Mouse (Mus musculus) adrenal gland (tissue): ENCODE measurements around the gene Ubl7.
"Not testable (repeated sequence)": the region's sequence is repeated elsewhere in the genome, so short reads cannot be mapped to it uniquely, and the experiment has no call there.

Experiments used
- intact Hi-C: fragments of 180-260 bp; cut with DNase I; formaldehyde crosslinking; loops from one replicate; pipeline ENCODE4 v1.15.1; 2025
- long read RNA-seq, 2 experiments: library from polyadenylated mRNA; unstranded; transcript quantifications; one replicate each; pipeline ENCODE4 v2.0.0; 2020; ENCODE audit warnings: borderline replicate concordance in 1 of 2; ENCODE audit not compliant: insufficient replicate concordance in 1 of 2

Gene Ubl7
- long read RNA-seq, experiment 1, transcript Ubl7-208 (11 exons, 1,426 nt) = minor isoform, 6 of 148 reads
- long read RNA-seq, experiment 1, transcript Ubl7-209 (11 exons, 1,319 nt) = minor isoform, 29 of 148 reads
- long read RNA-seq, experiment 1, transcript Ubl7-201 (11 exons, 1,364 nt) = major isoform, 82 of 148 reads
- long read RNA-seq, experiment 1, partial matches to known transcripts = 13 of 148 reads
- long read RNA-seq, experiment 1, other reads (novel, unspliced or antisense) = 18 of 148 reads
- long read RNA-seq, experiment 2, transcript Ubl7-201 (11 exons, 1,364 nt) = major isoform, 71 of 120 reads
- long read RNA-seq, experiment 2, transcript Ubl7-209 (11 exons, 1,319 nt) = minor isoform, 17 of 120 reads
- long read RNA-seq, experiment 2, transcript Ubl7-208 (11 exons, 1,426 nt) = minor isoform, 7 of 120 reads
- long read RNA-seq, experiment 2, partial matches to known transcripts = 10 of 120 reads
- long read RNA-seq, experiment 2, other reads (novel, unspliced or antisense) = 15 of 120 reads

GRCm38 (mm10) chr9:57910254-57911160 lies at the start of gene Ubl7:
TSS of gene Ubl7 (plus strand) at chr9:57910979.
- intact Hi-C loops = no loop called here

GRCm38 (mm10) chr9:57861951-57862471 lies 48.8 kb upstream of the Ubl7 start:
- intact Hi-C loops = loop anchor here (2.0 to 5.0 kb wide), 2 partner anchors 70 to 137 kb away; no protein-coding TSS in a partner anchor

- intact Hi-C loops = loop anchor here (5.0 kb wide), 1 partner anchor 68 kb away; no protein-coding TSS in a partner anchor
Observed at GRCm38 (mm10) chr9:57864336-57864735, 46.4 kb upstream of the Ubl7 start.

- intact Hi-C loops = no loop called here
Observed at GRCm38 (mm10) chr9:57866530-57866929, 44.2 kb upstream of the Ubl7 start.

- intact Hi-C loops = no loop called here
Observed at GRCm38 (mm10) chr9:57867236-57867635, 43.5 kb upstream of the Ubl7 start.

- intact Hi-C loops = no loop called here
Observed at GRCm38 (mm10) chr9:57867880-57868279, 42.9 kb upstream of the Ubl7 start.

- intact Hi-C loops = no loop called here
Observed at GRCm38 (mm10) chr9:57868767-57869166, 42.0 kb upstream of the Ubl7 start.

- intact Hi-C loops = no loop called here
Observed at GRCm38 (mm10) chr9:57870273-57870816, 40.4 kb upstream of the Ubl7 start.

- intact Hi-C loops = no loop called here
Observed at GRCm38 (mm10) chr9:57874134-57874533, 36.6 kb upstream of the Ubl7 start.

GRCm38 (mm10) chr9:57874994-57875393 lies 35.8 kb upstream of the Ubl7 start:
- intact Hi-C loops = no loop called here

- intact Hi-C loops = no loop called here
Observed at GRCm38 (mm10) chr9:57879213-57879612, 31.6 kb upstream of the Ubl7 start.

- intact Hi-C loops = no loop called here
Observed at GRCm38 (mm10) chr9:57880278-57880677, 30.5 kb upstream of the Ubl7 start.

GRCm38 (mm10) chr9:57881781-57882180 lies 29.0 kb upstream of the Ubl7 start:
- intact Hi-C loops = not testable (repeated sequence)

GRCm38 (mm10) chr9:57883413-57883812 lies 27.4 kb upstream of the Ubl7 start:
- intact Hi-C loops = no loop called here

- intact Hi-C loops = no loop called here
Observed at GRCm38 (mm10) chr9:57888119-57888518, 22.7 kb upstream of the Ubl7 start.

GRCm38 (mm10) chr9:57900478-57900877 lies 10.3 kb upstream of the Ubl7 start:
- intact Hi-C loops = no loop called here

- intact Hi-C loops = no loop called here
Observed at GRCm38 (mm10) chr9:57901197-57901596, 9.6 kb upstream of the Ubl7 start.

- intact Hi-C loops = no loop called here
Observed at GRCm38 (mm10) chr9:57901601-57902000, 9.2 kb upstream of the Ubl7 start.

- intact Hi-C loops = no loop called here
Observed at GRCm38 (mm10) chr9:57902132-57902531, 8.6 kb upstream of the Ubl7 start.

GRCm38 (mm10) chr9:57903589-57904249 lies 7.1 kb upstream of the Ubl7 start:
- intact Hi-C loops = no loop called here

- intact Hi-C loops = no loop called here
Observed at GRCm38 (mm10) chr9:57904250-57904644, 6.5 kb upstream of the Ubl7 start.
